Mouse (Mus musculus) embryonic stem cell, embryonic (primary cell): ENCODE measurements at regions not wholly inside any gene's neighbourhood (a gene's known extent, or its start where the extent isn't known, plus 50 kb on each side); places are given as distances from the start of the nearest gene placed in this dataset.

Experiments
- CTCF ChIA-PET, 4 experiments: fragments of 300-600 bp in 2 of 4; fragments of 350-600 bp in 2 of 4; sonication (Branson Sonifier 250); formaldehyde crosslinking; loops; one replicate each; lab custom pipeline; 2022; ENCODE audit warnings: inconsistent platforms in 2 of 4; lab: Charles Lee
- POLR2A ChIA-PET, 4 experiments: fragments of 300-600 bp in 2 of 4; fragments of 350-600 bp in 2 of 4; sonication (Branson Sonifier 250); formaldehyde crosslinking; loops; one replicate each; lab custom pipeline; 2022; ENCODE audit warnings: antibody characterized with exemption in 4 of 4, inconsistent platforms in 1 of 4; lab: Charles Lee

DNA sequence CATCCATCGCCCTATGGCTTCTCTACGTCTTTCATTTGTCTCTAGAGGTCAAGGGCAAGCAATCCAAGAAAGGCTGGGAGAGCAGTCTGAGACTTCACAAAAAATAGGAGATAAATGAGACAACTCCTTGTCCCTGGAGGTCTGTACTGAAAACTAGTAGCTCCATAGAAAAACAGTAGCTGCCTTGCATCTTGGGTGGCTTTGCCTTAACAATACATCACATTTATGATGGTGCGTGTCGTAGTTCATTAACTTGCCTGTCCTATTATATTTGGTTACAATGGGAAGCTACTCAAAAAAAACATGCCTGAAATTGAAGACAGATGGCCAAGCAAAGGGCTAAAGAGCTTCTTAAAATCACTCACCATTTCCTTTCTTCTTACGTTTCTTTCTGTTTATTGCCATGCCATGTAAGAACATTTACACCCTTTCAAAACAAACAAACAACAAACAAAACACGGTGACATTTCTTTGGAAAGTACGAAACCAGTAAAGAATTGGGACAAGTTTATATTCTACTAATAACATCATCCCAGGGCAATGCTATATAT, 211.2 kb upstream of the Hhip start:
- CTCF ChIA-PET = no interaction called here
- POLR2A ChIA-PET = no interaction called here

DNA sequence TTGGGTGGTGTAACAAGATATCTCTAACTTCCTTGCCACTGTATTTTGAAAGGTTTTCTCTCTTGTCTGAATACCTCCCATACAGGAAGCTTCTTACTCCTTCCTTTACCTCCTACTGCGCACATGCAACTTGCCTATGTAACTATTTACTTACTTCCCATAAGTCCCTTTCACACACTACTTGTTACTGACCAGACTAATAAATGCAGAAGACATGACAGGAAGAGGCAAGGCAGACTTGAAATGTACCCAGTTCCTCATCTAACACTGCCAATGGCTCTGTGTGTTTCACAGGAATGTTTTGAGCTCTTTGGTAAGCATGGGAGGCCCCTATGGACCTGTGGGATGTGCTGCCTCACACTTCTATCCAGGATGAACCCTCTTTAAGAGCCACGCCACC, 207.1 kb upstream of the Hhip start:
- ChIA-PET POLR2A (no interaction called here), CTCF (no interaction called here)

DNA sequence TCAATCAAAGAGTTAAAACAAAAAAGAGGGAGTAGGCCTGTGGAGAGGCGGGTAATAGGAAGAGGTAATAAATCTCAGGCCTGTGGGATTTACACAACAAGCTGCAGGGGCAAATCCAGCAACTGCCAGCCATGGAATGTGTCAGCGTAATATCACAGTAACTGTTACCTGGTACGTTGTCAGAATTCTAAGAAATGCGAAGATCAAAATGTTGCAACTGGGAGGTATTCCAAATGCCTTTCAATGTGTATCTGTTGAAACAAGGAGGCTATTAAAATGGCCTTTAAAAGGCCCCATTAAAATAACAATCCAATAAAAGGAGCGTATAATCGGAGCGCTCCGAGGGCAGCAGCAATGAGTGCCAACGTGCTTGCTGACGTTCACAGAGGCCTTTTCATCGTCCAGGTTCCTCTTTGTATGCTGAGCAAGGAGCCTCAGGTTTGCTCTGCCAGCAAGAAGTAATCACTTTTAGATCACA, 205.7 kb upstream of the Hhip start:
- ChIA-PET CTCF (no interaction called here), POLR2A (no interaction called here)

DNA sequence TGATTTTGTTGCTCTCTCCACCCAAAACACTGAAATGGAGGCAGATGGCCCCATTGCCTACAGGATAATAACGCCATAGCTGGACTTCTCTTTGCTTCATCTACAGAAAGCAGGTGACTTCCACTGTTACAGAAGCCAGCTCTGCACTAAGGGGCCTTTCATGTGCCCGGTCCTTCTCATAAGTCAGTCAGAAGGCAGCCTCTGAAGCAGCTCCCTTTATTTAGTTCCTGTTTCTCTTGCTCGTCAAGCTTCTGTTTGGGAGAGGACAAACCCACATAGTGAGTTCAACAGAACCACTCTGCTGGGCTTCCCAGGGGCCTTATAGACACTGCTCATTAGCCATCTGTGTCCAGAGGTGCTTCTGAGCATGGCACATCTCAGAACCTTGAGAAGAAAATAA, 205.1 kb upstream of the Hhip start:
- ChIA-PET POLR2A (no interaction called here), CTCF (interaction anchor here in 1 of 4 experiments (0.6 kb wide), 1 partner anchor 675 kb away, joined by 3 read pairs; no protein-coding TSS in a partner anchor)

DNA sequence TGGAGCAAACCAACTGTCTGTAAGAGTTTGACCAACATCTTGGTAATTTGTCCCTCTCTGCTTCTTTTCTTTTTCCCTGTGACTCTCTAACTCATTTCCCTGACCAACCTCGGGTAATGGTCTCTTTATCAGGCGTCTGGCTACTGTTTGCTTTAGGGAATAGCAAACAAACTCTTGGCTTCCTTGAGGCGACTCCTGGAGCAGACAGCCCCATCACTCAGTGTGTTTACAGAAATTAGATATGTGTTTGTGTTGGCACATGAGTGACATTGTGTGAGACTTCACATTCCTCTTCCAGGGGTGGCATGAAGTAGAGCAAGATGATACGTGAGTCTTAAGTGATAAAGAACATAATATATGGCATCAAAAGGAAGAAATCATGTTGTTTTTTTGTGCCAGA, 195.7 kb upstream of the Hhip start:
- ChIA-PET POLR2A (no interaction called here), CTCF (no interaction called here)

DNA sequence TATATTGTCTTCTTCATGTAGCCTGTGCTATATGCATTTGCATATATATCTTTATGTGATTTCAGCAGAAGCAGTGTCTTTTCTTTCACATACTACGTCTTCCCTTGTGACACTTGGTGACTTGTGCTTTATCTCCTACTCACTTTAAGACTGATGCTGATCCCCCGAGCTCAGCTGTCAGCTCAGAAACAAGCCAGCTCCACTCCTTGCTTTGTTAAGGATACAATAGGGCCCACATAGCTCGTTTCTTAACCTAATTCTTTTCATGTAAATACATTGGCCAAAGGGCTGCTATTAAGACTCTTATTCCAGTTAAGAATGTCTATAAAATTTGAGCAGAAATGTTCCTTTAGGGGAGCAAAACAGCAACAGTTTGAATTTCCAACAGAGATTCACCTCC, 193.8 kb upstream of the Hhip start:
- ChIA-PET CTCF (no interaction called here), POLR2A (no interaction called here)

DNA sequence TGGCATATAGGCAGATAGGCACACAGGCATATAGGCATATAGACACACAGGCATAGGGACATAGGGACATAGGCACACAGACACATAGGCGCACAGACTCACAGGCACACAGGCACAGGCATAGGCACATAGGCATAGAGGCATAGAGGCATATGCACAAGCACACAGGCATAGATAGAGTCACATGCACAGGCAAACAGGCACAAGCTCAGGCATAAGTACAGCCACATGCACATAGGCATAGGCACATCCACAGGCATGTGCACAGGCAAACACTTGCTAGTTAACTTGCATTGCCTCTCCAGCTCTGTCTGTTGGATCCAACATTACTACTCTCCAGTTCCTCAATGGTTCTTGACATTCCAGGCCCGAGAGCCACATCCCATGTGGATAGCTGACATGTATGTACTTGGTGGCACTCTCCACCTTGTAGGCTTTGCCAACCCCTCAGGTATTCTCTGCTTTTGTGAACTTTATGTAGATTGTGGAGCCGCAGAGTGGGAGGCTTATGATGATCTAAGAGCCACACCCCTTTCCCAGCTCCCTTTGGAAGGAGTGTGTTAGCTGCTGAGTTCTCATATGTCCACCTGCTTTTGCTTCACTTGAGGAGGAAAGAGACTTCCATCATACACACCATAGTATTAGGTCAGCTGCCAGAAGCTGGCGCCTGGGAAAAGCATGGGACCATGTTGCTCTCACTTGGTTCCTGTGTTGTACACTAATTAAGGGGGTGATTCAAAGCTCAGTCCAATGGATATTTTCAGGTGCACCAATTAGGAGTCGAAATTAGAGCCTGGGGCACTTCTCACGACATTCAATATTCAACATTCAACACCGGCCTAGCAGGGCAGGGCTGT, 192.7 kb upstream of the Hhip start:
- POLR2A ChIA-PET = no interaction called here
- CTCF ChIA-PET = no interaction called here

DNA sequence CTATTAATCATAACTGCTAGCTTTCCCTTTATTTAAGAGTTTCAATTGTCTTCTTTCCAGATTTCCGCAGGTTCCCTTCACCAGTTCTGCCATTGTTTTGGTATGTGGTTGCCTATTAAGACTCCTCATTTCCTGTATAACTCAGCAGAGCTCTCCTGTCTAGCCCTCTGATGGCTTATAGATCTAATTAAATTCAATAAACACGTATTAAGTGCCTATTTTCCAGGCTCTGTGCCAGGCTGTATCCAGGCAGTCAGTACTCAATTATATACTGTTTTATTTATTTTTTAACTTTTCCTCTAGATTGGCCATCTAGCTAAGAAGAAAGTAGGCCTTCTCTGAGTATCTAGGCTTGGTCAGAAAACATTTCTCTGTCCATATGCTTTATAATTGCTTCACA, 192.0 kb upstream of the Hhip start:
- POLR2A ChIA-PET = no interaction called here

DNA sequence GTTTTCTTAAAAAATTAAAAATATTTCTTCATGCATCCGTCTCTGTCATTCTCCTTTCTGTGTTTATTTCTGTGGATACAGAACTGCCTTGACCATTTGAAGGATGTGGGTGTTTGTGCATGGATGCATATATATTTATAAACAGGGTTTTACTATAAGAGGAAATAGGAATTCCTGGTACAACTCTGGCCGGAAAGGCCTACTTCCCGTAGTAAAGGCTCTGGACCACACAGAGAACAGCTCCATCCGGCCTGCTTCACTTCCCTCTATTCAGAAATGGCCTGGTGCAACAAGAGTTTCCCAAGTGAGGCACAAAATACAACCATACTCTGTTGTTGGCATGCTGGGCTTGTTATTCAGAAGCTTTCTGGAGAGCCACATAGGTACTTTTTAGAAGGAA, 182.1 kb upstream of the Hhip start:
- POLR2A ChIA-PET = no interaction called here

More for the DNA sequence above, 192.0 kb upstream of the Hhip start:
- CTCF ChIA-PET = no interaction called here

DNA sequence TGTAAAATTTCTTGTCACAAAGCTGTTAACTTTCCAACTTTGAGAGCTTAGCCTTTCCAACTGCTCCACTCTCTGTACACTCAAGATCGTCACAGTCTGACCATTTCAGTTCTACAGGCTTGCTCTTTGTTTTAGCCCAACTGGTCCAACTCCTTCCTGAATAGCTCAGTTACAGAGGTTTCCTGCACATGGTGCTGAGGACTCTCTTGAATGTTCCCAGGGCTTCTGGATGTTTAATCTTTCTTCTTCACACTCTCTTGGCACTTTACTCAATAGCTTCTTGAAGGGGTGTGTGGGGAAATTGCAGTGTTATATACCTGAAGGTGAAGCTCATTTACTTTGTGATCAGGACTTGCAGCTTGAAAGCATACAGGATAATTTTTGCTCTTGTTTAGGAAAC, 152.6 kb upstream of the Hhip start:
- CTCF ChIA-PET = no interaction called here
- POLR2A ChIA-PET = no interaction called here

More for the DNA sequence above, 182.1 kb upstream of the Hhip start:
- CTCF ChIA-PET = no interaction called here

DNA sequence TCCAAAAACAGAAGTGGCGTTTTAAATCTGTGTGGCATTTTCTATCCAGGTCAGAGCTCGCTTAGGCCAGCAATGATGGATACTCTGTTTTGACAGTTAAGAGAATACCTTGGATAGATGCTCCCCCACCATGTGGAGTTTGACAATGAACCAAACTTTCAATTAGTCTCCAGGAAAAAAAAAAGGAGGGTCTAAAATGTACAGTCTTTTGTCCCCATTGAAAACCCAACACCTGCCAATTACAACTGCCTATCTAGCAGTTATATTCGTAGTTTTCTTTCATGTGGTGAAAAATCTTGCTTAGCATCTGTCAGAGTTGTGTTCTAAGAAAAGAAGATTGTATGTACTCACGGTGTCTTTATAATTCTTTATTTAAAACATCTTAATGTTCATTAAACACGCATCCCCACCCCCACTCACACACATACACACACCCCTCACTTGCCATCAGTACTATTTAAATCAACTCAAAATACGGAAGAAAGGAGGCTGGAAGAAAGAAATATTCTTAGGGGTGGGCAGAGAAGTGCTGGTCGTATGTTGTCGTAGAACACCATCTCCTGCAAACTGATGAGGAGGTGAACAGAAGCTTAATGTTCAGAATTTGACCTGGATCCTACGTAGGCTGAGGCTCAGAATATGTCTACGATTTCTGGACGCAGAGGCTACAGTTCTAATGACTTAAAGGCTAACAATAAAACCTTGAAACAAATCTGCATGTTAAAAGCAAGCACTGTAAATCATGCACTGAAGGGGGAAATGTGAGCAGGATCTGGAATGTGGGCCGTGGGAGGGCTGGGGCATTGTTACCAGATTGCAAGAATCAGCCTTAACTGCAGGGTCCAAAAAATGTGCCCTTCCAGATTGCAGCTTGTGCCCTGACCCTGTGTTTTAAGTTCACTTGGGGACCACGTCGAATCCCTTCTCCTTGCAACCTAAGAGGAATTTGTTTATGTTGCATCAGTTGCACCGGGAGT, 147.2 kb upstream of the Hhip start:
- CTCF ChIA-PET = no interaction called here
- POLR2A ChIA-PET = no interaction called here

DNA sequence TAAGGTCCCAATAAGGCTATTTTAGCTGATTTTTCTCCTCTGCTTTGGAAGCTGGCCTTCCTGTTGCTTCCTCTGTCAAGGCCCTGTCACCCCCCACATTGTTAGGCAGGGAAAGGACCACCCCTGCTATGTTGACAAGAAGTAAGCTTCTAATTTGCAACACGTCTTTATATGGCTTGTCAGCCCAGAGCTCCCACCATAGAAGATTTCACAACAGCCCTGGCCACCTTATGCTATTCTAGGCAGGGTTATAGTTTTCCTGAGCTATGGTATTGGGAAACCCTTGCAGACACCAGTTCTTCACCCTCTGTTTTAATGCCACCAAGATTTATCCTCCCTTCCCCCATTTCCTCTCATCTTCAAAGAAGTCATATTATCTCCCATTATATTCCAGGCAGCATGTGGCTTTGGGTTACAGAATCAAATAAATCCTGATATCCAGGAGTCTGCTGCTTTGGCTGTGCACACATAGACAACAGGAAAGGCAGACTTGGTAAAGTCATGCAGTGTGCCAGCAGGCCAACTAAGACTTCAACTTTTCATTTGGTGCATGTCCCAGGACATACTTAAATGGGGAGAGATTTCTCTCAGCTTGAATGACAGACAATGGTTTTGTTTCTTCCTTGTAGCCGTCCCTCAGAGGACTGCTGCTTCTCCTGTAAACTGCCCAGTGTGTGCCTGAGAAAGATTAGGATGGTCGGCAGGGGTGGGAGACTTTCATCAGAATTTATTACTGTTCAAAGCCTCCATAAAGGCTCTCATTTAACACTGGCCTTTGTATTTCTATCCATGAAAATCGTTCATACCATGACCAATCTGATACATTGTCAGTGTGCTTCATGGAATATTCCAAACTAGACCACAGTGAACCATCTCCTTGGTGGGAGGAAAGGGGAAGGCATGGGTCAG, 146.2 kb upstream of the Hhip start:
- ChIA-PET POLR2A (no interaction called here), CTCF (no interaction called here)

DNA sequence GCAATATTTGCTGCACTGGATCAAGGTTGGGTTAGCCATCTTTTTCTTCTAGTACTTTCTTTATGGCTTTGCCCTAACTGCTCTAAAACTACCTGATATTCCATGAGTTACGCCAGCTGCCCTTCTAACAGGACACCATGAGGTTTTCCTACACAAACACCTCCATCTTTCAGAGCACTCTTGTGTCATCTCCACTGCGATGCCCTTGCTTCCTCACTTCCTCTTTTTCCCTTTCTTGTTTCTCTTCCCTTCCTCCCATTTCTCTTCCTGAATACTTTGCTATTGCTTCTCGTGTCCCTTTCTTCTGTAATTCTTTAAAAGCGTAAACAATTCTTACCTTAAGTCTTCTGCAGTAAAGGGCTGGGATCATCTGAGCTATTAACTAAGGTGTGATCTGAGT, 139.9 kb upstream of the Hhip start:
- ChIA-PET CTCF (no interaction called here), POLR2A (no interaction called here)

DNA sequence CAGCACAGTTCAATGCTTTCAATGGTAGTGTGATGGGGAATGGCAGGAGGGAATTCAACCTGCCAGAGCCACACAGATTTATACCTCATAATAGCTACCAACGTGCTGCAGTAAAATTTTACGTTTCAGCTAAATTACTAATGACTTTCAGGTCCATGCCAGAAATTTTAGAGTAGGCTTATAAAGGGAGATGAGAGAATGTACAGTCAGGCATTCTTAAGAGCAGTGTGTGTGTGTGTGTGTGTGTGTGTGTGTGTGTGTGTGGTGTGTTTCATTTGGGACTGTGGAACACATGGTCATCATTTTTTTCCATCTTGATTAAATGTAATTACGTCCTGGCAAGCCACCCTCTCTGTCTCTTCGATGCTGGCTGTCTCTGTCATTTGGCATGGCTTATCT, 132.7 kb upstream of the Hhip start:
- CTCF ChIA-PET = no interaction called here
- POLR2A ChIA-PET = no interaction called here

DNA sequence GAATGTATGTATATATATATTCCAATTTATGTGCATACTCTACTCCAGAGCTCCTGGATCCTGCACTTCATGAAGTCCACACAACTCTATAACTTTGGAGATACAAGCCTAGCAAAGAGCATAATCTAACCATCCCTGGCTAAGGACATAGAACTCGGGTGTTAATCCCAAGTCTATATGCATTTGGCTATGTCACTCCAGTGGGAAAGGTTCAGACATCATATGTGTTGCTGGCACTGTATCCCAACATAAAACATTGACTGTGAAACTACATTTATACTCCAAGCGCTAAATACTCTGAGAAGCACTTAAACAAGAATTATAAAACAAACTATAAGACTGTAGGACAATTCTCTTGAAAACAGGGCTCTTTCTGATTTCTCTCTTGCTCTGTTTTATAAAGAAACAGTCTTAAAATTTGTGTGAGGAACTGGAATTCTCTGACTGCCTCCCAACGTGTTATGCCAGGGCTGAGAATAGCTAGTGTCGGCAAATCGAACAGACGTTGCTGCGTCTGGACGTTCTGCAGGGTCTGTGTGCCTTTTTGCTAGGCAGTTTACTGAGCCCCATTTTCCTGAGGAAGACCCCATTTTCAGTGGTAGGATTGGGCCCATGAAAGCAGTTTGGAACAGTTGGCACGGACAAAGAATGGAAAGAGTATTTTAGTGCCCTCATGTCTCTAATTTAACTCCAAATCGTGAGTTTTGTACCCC, 132.1 kb upstream of the Hhip start:
- POLR2A ChIA-PET = no interaction called here
- CTCF ChIA-PET = no interaction called here

DNA sequence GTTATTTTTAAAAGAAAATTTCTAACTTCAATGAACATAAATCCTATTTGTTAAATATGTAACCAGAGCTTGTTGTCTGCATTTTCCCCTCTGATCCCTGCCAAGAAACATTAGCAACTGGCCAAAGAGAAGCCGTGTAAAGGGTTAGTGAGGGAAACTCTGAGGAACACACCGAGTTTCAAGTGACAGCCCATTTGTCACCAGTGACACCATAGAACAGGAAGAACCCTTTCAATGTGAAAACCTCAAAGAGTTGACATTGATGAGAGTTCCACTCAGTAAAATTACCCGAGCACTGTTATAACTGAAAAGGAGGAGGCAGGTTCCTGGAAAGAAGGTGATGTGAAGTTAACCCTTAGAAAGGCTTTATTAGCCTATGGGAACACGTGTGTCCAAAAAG, 127.5 kb upstream of the Hhip start:
- CTCF ChIA-PET = no interaction called here

DNA sequence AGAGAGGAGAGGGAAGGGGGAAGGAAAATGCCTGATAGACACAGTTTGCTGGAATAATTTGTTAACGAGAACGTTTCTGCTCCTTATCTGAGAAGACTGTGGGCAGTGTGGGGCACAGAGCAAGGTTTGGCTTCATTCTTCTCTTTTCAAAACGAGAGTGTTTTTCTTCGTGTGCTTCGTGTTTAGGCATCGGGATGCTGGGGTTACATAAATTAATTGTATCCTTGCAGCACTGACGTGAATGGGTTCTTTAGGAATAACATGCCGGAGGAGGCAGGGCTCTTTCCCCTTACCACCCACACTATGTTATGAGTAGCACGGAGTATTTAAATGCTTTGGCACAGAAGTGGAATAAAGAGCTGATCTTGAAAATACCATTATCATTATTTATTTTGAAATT, 110.9 kb upstream of the Hhip start:
- POLR2A ChIA-PET = no interaction called here

More for the DNA sequence above, 127.5 kb upstream of the Hhip start:
- POLR2A ChIA-PET = no interaction called here

DNA sequence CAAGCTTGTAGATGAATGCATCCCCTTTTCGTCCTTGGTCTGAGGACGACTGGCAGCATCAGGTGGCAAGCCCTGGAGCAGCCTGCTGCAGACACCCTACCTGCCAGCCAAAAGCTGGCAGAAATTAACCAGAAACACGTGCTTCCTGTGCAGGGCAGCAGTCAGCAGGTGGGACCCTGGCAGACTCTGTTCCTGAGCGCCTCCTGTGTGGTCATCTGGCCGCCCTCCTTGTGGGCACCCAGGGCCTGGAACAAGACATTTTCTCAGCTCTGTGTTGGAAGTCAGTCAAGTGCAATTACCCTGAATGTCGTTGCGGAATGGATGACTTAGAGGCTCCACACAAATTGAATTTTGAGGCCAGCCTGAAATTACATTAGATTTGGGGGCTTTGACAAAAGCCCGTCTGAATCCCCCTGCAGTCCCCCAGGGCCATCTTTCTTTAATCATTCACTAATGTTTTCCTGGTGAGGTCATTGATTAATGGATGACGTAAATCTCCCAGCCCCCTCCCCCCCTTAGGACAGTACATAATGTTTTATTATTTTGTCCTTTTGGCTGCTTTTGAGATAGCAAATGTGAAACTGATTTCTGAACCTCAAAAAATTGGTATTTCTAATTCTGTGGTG, 91.8 kb upstream of the Hhip start:
- ChIA-PET POLR2A (interaction anchor here in 1 of 4 experiments (0.6 kb wide), 1 partner anchor 710 kb away, joined by 4 read pairs; no protein-coding TSS in a partner anchor), CTCF (no interaction called here)

More for the DNA sequence above, 110.9 kb upstream of the Hhip start:
- CTCF ChIA-PET = no interaction called here
